Mouse (Mus musculus) spleen, postnatal 10 days (tissue): ENCODE data around the gene Olfr395.
"Not testable (repeated sequence)": the region's sequence is repeated elsewhere in the genome, so short reads cannot be mapped to it uniquely, and the experiment has no call there.

Experiments
- DNase-seq, 2 experiments: peaks; one replicate each; pipeline ENCODE4 v3.0.0; 2021 to 2022; ENCODE audit warnings: low spot score in 2 of 2

The Olfr395 gene

GRCm38 (mm10) chr11:73909199-73909598, at the start of gene Olfr395:
Gene Olfr395 (minus strand): TSS chr11:73909299.
- DNase-seq, result not testable (repeated sequence)

- DNase-seq, result no peak
Observed at GRCm38 (mm10) chr11:73936377-73936776, 27.3 kb upstream of the Olfr395 start, which contains the start of gene Olfr23. Gene Olfr23 (plus strand): TSS chr11:73936677.

GRCm38 (mm10) chr11:73890671-73891070, 18.4 kb downstream of the Olfr395 start, which contains the start of gene Olfr394:
Gene Olfr394 (minus strand): TSS chr11:73890771.
- DNase-seq, result no peak
